Mouse (Mus musculus) kidney, adult 2 months (tissue): Measurements from ENCODE around the gene Cog5. TPM values are rescaled to one million over a fixed set of nuclear protein-coding genes. Genes with fewer than 3 reads are reported as not detected.

Experiments
- DNase-seq: peaks from one replicate; pipeline ENCODE4 v3.0.0; 2021
- H3K27ac ChIP-seq: fragments of 200-500 bp; 2 replicates; pipeline ENCODE4 v1.5.1; 2012; ENCODE audit warnings: low read depth, low read length, control low read depth, inconsistent platforms; ENCODE audit not compliant: insufficient read depth
- H3K27me3 ChIP-seq: fragments of 200-500 bp; replicated peaks from 2 replicates; pipeline ENCODE4 v1.6.1; 2012; ENCODE audit warnings: mild to moderate bottlenecking, moderate library complexity, low read length, inconsistent platforms; ENCODE audit not compliant: control insufficient read depth, insufficient read depth
- H3K36me3 ChIP-seq: fragments of 200-500 bp; 2 replicates; pipeline ENCODE4 v1.6.1; 2012; ENCODE audit warnings: mild to moderate bottlenecking, moderate library complexity, low read length, inconsistent platforms; ENCODE audit not compliant: control insufficient read depth, insufficient read depth
- H3K4me1 ChIP-seq: fragments of 200-500 bp; 2 replicates; pipeline ENCODE4 v1.6.1; 2011; ENCODE audit warnings: low read length; ENCODE audit not compliant: control insufficient read depth, insufficient read depth
- H3K4me3 ChIP-seq: fragments of 200-500 bp; 2 replicates; pipeline ENCODE4 v1.5.1; 2011; ENCODE audit warnings: mild to moderate bottlenecking, low read depth, low read length, control low read depth; ENCODE audit not compliant: insufficient read depth
- CTCF ChIP-seq: fragments of 200-500 bp; conservative IDR thresholded peaks from 2 replicates; pipeline ENCODE4 v1.5.1; 2011; ENCODE audit warnings: low read depth, mild to moderate bottlenecking, control low read depth, low read length, moderate library complexity, mixed read lengths; ENCODE audit not compliant: insufficient read depth, insufficient read length
- POLR2A ChIP-seq: fragments of 200-500 bp; IDR thresholded peaks from one replicate; pipeline ENCODE4 v1.6.1; 2011; ENCODE audit warnings: low read depth, low read length, control low read depth
- WGBS: fragments of 180-500 bp; shearing (Covaris S2); methylation state at CpG from one replicate; pipeline ENCODE4 v1.1.7; 2018; 5-methylcytosine and 5-hydroxymethylcytosine counted together
- polyA plus RNA-seq: library from polyadenylated mRNA; depleted of rRNA; stranded (reverse); fragments of >200 nt; gene quantifications from 2 replicates; pipeline ENCODE4 v1.2.3, GENCODE M21; 2012

Cog5 gene
- polyA plus RNA-seq, 1 experiment, result 16.7 TPM

DNA sequence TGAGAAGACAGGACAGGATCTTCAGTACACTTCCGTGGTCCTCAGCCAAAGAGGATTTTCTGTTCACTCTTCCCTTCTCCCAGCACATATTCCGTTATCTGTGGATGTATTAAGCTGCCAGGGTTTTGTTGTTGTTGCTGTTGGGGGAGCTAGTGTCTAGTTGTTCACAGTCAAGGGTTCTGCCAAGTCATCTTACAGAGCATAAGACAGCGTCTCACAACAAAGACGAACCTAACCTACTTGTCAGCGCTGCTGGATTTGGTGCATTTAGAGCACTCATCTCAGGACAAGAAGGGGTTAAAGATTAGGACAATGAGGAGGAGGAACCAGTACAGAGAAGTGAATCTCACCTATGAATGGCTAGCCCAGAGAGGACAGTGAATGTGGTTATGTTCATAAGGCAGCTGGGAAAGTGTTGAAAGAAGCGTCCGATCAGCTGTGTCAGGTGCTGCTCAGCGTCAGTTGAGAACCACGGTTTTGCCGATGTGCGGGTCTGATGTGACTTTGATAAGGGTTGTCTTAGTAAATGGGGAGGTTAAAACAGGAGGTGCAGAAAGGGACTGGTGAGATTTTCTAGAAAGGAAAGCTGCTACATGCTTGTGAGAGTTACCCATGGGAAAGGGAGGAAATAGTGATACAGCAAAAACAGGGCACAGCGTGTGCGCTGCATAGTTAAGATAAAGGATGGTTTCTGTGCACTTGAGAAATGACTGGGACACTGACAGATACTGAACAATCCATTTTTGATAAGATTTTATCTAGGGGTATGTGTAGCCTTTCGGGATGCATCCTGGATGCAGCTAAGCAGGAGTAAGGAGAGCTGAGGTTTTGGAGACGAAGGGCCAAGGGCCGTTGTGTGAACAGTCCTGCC lies 208.2 kb downstream of the Cog5 start:
- WGBS, result 88% methylated on average over 16 of the region's 16 CpGs
- H3K4me1 ChIP-seq, result no peaks in the 10 kb centered on the region

DNA sequence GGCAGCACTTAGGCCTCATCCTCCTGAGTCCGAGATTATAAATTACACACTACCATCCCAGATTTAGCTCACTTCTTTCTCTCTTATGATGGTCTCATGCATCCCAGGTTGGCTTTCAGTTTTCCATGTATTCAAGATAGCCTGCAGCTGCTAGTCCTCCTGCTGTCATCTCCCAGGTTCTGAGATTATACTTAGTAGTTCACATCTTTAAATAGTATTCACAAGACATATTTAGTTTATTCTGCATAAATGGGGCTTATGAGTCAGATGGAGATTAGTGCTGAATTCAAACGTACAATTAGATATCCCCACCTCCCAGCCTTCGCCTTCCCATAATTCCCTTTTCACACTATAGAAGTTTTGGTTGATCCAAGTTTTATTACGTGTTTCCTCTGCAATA lies 222.1 kb downstream of the Cog5 start:
- Histone ChIP-seq H3K4me3 (no peak overlapping the region), H3K27me3 (no peaks in the 10 kb centered on the region), H3K4me1 (no peaks in the 10 kb centered on the region), H3K36me3 (no peaks in the 10 kb centered on the region), H3K27ac (no peak overlapping the region)
- no peak for DNase-seq
- no peak for TF ChIP-seq CTCF
- no peak for TF ChIP-seq POLR2A
- 90% methylated on average over 4 of the region's 4 CpGs for WGBS

More for the DNA sequence above, 208.2 kb downstream of the Cog5 start:
- H3K27me3 ChIP-seq, result no peaks in the 10 kb centered on the region
- no peaks in the 10 kb centered on the region for H3K36me3 ChIP-seq
- DNase-seq, result no peak
- H3K27ac ChIP-seq, result no peak overlapping the region
- H3K4me3 ChIP-seq, result no peak overlapping the region
- TF ChIP-seq POLR2A, result no peak
- no peak for TF ChIP-seq CTCF

DNA sequence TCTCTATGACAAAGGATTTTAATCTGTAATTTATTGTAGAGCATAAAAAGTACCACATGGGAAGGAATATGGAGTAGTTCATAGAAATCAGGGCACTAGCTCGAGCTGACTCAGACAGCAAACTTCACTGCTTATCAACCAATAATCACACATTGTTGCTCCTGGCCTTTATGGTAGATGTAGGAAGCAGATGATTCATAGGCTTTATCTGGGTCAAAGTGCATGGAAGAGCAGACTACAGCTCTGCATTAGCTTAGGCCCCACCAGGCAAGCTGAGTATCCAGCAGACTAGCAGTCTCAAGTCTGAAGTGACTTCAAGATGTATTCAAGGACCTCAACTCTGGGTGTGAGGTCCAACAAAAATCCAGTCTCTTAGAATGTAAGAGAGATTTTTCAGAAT lies 228.1 kb downstream of the Cog5 start:
- DNase-seq, result no peak
- H3K4me1 ChIP-seq, result no peaks in the 10 kb centered on the region
- TF ChIP-seq POLR2A (no peak), CTCF (no peak)
- 84% methylated on average over 1 of the region's 1 CpGs for WGBS
- no peak overlapping the region for H3K27ac ChIP-seq
- no peak overlapping the region for H3K4me3 ChIP-seq
- peaks cover 1% of the 10 kb centered on the region; the same call in 1 of the 2 replicates for H3K36me3 ChIP-seq
- H3K27me3 ChIP-seq, result no peaks in the 10 kb centered on the region

DNA sequence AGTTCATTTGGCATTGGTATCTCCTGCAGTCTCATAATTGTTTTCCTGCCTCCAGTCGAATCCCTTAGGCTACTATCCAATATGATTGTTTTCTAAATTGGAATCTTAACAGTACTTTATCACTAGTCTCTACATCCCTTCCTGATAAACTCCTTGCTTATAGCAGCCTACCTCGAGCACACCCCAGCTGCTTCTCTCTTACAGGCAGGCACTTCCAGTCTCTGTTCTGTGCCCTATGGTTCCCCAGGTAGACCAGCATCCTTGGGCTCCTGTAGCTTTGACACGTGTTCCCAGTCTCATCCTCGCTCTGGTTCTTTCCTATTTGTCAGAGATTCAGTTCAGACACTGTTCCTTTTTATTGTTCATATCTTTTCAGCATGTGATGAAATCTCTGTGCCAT lies 229.7 kb downstream of the Cog5 start:
- H3K27ac ChIP-seq, result no peak overlapping the region
- no peak overlapping the region for H3K4me3 ChIP-seq
- 93% methylated on average over 4 of the region's 4 CpGs for WGBS
- no peaks in the 10 kb centered on the region for H3K4me1 ChIP-seq
- DNase-seq, result no peak
- TF ChIP-seq CTCF, result no peak
- no peak for TF ChIP-seq POLR2A
- H3K27me3 ChIP-seq, result no peaks in the 10 kb centered on the region
- peaks cover 1% of the 10 kb centered on the region; the same call in 1 of the 2 replicates for H3K36me3 ChIP-seq

DNA sequence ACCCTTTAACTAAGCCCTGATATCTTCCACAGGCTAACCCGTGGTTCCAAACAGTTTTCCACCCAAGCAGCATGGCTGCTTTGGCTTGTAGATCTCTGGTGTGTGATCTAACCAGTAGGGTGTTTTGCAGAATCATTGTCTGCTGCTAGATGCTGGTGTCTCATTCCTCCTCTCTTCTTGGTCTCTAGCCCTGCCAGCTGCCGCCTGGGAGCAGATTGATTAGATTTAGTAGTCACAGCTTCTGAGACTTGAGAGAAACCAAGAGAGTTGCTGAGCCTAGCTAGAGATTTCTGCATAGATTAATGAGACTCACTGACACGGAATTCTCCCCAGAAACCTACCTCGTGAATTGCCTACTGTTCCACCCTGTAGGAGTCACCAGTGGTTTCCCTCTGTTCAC lies 230.4 kb downstream of the Cog5 start:
- Histone ChIP-seq H3K4me3 (no peak overlapping the region), H3K4me1 (no peaks in the 10 kb centered on the region), H3K27me3 (no peaks in the 10 kb centered on the region), H3K36me3 (peaks cover 1% of the 10 kb centered on the region; the same call in 1 of the 2 replicates), H3K27ac (no peak overlapping the region)
- DNase-seq, result no peak
- TF ChIP-seq CTCF, result no peak
- no peak for TF ChIP-seq POLR2A
- 90% methylated on average over 4 of the region's 4 CpGs for whole genome bisulfite sequencing

DNA sequence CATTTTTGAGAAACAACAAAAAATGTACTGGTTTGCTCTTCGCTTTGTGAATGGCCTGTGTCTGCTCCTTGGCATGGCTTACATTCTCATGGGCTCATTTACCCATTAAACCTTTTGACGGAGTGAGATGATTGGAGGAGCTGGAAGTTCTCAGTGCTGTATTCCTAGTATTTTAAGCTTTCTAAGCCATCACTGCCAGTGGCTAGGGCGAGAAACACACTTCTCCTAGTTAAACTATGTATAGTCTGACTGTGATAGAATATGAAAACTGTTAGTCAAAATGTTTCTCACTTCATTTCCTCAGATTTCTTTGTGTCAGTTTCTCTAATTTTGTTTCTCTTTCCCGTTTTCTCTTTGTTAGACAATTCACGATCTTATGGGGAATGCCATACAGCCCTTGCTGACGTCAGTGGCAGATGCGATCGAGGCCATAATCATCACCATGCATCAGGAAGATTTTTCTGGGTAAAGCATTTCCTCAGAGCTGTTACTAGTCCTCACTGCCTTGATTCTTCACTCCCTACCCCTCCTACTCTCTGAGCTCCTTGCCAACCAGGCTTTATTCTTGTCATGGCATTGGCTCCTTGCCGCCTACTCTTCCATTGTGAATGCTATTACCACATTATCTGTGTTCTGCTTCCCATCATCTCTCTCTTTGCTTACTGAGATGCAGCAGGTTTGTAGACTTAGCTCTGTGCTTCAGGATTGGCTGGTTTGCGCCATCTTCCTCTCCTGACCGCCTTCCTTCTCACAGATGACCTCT lies 231.4 kb downstream of the Cog5 start:
- no peak overlapping the region for H3K27ac ChIP-seq
- H3K4me1 ChIP-seq, result no peaks in the 10 kb centered on the region
- H3K4me3 ChIP-seq, result no peak overlapping the region
- TF ChIP-seq CTCF (no peak), POLR2A (no peak)
- 97% methylated on average over 11 of the region's 11 CpGs for WGBS
- no peaks in the 10 kb centered on the region for H3K27me3 ChIP-seq
- H3K36me3 ChIP-seq, result peaks cover 1% of the 10 kb centered on the region; the same call in 1 of the 2 replicates
- no peak for DNase-seq

DNA sequence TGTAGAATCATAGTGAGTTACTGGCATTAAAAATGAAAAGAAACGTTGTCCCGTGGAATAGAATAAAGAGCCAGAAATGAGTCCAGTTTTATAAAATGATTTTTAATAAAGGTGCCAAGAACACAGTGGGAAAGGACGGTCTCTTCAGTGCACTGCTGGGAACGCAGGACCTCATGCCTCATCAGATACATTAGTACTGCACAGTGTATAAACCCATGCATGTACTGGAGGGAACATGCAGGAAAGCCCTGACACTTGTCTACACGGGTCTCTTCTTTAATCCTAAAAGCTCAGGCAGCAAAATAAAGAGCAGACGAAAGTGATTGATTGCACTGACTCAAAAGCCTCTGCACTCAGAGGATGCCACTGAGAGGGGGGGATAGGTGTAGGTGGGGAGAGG lies 236.0 kb downstream of the Cog5 start:
- WGBS, result 82% methylated on average over 6 of the region's 6 CpGs
- Histone ChIP-seq H3K36me3 (peaks cover 1% of the 10 kb centered on the region; the same call in 1 of the 2 replicates), H3K4me1 (no peaks in the 10 kb centered on the region), H3K4me3 (no peak overlapping the region), H3K27me3 (no peaks in the 10 kb centered on the region), H3K27ac (no peak overlapping the region)
- TF ChIP-seq POLR2A, result no peak
- no peak for TF ChIP-seq CTCF
- no peak for DNase-seq
